Mouse (Mus musculus): Measurements from ENCODE around the gene Uspl1. TPM values are rescaled to one million over a fixed set of nuclear protein-coding genes. Genes with fewer than 3 reads are reported as not detected.

The Uspl1 gene
- total RNA-seq, 2 experiments from 2014 or later = 35.5 to 39.5 TPM

- no peak for DNase-seq
These were observed 28.7 kb downstream of the Uspl1 start for GRCm38 (mm10) chr5:149212806-149213205.

DNA sequence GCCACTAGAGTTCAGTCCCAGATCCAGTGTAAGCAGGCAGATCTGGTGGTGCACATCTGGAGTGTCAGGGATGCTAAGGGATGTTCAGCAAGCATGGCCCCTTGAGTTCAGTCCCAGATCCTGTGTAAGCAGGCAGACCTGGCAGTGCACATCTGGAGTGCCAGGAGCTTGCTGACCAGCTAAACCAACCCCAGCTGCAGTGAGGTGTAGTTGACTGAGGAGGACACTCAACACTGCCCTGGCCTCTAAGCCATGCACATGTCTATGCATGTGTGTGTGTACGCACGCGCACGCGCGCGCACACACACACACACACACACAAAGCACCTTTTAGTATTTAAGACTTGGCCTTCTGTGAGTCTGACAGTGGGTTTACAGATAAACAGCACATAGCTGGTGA, 31.4 kb downstream of the Uspl1 start:
- DNase-seq = no peak

- DNase-seq = no peak
These were observed 33.6 kb downstream of the Uspl1 start for GRCm38 (mm10) chr5:149217524-149218357.

GRCm38 (mm10) chr5:149219493-149219892, 35.3 kb downstream of the Uspl1 start:
- DNase-seq = no peak

GRCm38 (mm10) chr5:149221355-149221754, 37.2 kb downstream of the Uspl1 start:
- DNase-seq = no peak

DNA sequence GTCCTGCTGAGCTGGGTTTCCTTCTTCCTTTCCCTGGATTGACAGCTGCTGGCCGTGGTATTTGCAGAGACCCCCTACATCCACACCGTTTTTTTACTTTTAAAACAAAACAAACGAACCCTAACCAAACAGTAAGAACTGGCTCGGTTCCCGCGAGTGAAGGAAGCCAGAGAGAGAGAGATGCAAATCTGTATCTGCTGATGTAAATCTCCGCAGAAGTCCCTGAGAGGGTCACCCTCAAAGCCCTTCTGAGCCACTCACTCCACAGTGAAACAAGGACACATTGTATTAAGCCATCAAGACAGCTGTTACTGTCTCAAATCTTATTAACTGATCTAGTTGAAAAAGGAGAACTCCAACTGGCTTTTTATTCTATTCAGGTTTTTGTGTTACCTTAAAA, 40.5 kb downstream of the Uspl1 start:
- no peak for DNase-seq

GRCm38 (mm10) chr5:149228700-149229618, 44.8 kb downstream of the Uspl1 start:
- DNase-seq = peak; percentile 99

- no peak for DNase-seq
These were observed 45.6 kb downstream of the Uspl1 start for GRCm38 (mm10) chr5:149229619-149230339.

DNA sequence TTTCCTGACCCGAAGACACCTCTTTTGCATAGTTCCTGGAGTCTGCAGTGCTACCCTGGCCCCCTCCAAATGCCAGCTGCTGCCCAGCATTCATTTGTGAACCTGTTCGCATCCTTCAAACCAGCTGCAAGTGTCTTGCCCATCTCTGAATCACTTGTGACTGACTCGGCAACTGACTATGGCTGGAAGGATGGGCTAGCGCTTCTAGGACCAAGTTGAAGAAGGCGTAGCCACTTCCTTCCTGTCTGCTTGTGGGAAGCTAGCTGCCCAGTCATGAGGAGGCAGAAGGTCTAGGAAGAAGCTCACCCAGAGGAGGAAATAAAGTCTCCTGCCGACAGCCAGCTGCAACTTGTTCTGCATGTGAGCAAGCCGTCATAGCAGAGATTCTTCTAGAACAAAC, 50.9 kb downstream of the Uspl1 start:
- DNase-seq = no peak

DNA sequence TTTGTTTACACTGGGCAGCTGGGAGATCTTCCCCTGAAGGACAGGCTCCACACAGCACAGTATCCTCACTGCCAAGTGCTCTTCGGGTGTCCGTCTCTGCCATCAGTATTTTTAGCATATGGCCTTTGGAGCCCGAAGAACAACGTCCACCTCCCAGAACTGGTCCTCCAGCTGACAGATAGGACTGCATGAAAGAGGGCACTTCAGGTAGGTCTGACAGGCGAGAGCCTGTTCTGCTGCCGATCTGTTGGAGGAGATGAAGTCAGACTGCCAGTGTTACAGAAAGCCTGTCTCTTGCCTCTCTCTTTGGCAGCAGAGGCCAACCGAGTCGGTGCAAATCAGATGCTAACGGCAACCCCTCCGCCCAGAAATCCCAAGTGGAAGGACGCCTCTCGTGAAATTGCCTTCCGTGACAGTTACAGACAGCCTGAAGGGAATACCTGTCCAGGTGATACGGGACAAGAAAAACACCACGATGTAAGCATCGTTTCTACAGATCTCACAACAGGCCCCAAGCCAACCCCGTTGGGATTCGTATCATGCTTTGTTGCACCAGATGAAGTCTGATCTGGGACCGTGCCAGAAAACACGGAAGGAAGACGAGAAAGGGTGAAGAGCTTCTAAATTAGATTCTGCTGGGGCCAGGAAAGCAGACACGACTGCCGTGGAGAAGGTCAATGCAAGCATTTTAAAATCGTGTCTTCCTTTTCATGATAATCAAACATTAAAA, 53.2 kb downstream of the Uspl1 start:
- no peak for DNase-seq

DNA sequence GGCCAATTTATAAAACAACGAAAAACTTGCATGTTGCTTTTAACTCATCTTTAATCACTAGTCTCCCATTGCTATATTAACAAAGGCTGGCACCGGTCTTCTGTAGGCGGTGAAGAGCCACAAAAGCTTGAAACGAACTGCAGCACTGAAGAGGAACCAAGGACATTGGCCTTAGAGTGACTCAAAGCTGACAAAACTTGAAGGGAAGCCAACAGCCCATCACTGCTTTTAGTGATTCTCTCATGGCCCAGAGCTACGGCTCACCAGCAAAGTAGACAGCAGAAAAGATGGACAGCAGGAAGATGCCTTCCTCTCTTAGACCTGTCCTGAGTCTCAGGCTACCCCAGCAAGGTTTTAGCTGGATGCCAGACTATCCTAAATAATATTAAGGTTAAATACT, 58.3 kb downstream of the Uspl1 start:
- DNase-seq = no peak

- DNase-seq = no peak
These were observed 58.9 kb downstream of the Uspl1 start for GRCm38 (mm10) chr5:149243053-149243452.

DNA sequence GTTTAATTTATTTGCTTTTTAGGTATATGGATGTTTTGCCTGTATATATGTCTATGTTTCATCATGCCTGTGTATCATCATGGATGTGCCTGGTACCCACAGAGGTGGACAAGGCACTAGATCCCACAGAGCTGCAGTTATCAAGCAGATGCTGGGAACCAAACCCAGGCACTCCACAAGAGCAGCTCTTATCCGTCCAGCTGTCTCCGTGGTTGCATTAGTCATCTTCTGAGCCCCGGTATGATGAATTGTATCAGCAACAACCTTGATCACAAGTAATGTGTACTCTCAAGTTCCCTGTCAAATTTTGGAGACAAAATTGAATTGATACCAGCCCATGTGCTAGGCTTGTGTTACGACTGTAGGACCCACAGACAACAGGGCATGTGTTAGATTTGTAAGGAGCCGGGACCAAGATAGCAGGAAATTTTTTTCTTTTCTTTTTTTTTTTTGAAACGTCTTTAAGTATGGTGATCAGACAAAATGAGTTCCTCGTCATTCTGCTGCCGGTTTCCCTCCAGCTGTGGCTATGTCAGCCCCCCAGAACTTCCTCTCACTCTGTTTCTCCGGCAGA, 61.3 kb downstream of the Uspl1 start:
- no peak for DNase-seq

DNA sequence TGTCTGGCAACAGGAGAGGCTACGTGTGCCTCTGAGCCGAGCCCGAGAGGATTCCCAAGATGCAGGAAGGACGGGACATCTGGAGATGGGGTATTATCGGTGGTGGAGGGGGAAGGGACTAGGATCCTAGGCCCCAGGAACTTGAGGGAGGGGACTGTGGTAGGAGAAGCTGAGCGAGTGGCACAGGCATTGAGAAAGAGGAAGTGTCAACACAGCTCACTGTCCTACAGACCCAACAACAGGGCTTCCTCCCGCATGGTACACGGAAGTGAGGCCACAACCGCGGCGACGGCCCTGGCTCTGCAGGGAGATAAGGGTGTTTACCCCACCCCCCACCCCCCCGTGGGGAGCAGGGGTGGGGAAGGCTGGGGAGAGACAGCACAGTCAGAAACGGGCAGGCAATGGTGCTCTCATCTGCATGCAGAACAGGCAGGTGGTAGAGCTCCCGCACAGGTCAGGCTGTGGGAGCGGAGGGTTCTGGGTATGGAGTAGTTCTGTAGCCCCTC, 61.9 kb downstream of the Uspl1 start:
- no peak for DNase-seq

DNA sequence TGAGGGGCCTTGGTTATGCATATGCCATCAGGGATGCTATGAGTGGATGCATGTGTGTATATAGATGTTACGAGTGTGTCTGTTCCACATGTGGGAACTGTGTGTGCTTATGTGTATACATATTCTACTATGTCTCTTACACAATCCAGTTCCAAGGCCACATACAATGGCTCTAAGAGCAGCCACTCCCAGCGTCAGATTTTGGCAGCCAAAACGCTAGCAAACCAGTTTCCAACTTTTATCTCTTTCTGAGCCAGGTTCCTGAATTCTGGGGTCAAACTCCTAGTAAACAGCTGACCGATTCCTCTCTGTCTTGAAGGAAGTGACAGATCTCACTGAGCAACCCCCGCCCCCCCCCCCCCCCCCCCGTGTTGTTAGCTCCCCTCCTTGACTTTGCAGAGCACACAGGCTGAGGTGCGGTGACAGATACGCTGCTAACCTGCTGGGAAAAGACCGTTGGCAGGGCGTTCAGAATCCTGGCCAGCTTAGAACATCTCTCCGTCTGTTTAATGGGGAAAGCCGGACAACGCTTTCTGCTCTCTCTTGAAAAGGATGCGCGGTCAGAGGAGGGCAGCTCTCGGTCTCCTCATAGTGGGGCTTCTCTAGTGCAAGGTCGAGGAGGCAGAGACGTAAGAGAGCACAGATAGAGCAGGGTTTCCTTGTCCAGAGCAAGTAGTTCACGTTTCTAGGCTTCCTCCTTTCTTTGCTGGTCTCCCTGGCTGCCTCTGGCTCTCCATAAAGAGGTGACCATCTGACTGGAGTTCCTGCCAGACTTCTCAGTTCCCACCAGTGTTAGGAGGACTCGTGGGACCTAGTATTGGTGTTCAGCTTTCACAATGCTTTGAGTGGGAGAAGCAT, 63.1 kb downstream of the Uspl1 start:
- DNase-seq = no peak

GRCm38 (mm10) chr5:149252303-149252702, 68.2 kb downstream of the Uspl1 start:
- DNase-seq = no peak

DNA sequence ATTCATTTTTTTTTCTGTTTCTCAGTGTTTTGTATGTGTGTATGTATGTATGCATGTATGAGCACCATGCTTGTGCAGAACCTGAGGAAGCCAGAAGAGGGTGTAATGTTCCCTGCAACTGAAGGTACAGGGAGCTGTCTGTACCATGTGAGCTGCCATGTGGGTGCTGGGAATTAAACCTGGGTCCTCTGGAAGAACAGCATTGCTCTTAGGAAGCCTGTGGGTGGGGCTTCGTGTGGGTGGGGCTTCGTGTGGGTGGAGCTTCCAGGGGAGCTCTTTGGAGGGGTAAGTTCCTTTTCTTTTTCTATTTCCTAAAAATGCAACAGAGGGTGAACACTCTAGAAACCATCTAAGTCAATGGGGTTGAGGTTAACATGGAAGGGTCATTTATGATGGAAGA, 69.3 kb downstream of the Uspl1 start:
- DNase-seq = no peak

DNA sequence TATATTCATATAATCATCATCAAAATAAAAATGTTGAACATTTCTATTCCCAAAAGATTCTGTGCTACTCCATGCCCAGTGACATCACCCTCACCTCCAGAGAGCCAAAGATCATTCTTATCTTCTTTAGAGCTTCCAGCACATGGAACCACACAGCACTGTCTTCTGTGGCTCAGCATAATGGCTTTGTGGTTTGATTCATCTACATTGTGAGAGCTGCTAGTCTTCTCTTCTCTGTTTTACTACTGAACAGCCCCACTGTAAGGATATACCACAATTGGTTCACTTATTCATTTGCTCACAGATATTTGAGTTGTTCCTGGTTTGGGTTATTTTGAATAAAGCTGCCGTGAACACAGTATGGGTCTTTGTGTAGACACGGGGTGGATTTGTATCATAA, 71.4 kb downstream of the Uspl1 start:
- no peak for DNase-seq

- no peak for DNase-seq
These were observed 73.5 kb downstream of the Uspl1 start for GRCm38 (mm10) chr5:149257518-149258281.

- no peak for DNase-seq
These were observed 74.9 kb downstream of the Uspl1 start for GRCm38 (mm10) chr5:149259093-149259492.

Data from layer of hippocampus, postnatal 36 days (tissue).